Mouse (Mus musculus): ENCODE data around the gene Lamc2. TPM values are rescaled to one million over a fixed set of nuclear protein-coding genes. Genes with fewer than 3 reads are reported as not detected.

The Lamc2 gene
- polyA plus RNA-seq, 1 experiment = 0.94 TPM

DNA sequence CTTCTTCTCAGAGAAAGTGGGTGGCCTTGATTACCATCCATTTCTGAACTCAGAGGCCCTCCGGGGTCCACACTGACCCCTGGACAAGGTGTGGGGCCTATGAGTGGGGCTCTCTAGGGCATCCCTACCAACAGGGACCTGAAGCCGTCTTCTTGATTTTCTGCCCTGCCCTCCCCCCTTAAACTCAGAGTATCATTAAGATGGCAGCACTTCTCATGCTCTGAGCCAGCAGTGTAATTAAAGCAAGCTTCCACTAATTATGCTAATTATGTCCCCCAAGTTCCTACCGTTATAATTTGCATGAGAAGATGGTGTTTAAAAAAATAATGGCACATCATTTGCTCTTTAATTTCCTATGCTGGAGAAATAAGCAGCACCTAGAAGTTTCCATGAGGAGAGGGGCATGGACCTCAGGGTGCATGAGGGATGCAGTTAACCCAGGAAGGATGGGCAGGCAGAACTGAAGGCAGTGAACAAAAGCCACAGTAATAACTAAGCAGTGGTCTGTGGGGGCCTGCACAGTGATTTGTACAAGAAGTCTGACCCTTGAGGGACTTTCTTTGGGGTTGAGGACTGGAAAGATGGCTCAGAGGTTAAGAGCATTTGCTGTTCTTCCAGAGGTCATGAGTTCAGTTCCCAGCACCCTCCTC, 111.0 kb downstream of the Lamc2 start:
- TF ChIP-seq POLR2A (IDR thresholded peaks at IDR 0.05; ENCODE audit: control insufficient read depth, low read depth, low read length) (no peak), CTCF (IDR thresholded peaks at IDR 0.05; ENCODE audit: control insufficient read depth, insufficient read depth, insufficient replicate concordance, low read depth, low read length) (no peak)
- Histone ChIP-seq H3K4me3 (ENCODE audit: control insufficient read depth, low read depth, low read length) (no peak overlapping the region), H3K4me1 (ENCODE audit: control insufficient read depth, insufficient read depth, low read length) (peaks cover 2% of the 10 kb centered on the region; the same call in 1 of the 2 replicates), H3K27me3 (ENCODE audit: control insufficient read depth, insufficient read depth, low read length) (no peaks in the 10 kb centered on the region), H3K27ac (ENCODE audit: control insufficient read depth, insufficient read depth, low read depth, low read length) (no peak overlapping the region), H3K36me3 (ENCODE audit: control insufficient read depth, insufficient read depth, low read length) (no peaks in the 10 kb centered on the region)

DNA sequence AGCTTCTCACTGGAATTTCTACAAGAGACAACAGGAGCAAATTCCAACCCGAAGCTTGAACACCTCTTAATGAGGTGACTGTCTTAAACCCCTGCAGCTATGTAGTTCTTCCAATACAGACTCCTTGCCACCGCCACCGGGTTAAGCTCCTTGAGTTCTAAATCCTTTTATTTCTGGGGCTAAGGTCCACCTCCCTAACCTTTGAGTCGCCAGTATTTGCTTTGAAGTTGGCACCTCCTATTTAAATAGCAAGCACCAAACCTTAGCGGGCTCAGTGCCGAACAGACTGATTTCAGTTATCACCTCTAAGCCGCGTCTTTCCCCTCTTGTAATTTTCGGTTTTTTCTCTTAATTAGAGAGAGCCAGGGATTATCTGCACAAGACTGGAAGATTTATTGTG, 112.8 kb downstream of the Lamc2 start:
- TF ChIP-seq CTCF (IDR thresholded peaks at IDR 0.05; ENCODE audit: control insufficient read depth, insufficient read depth, insufficient replicate concordance, low read depth, low read length) (no peak), POLR2A (IDR thresholded peaks at IDR 0.05; ENCODE audit: control insufficient read depth, low read depth, low read length) (no peak)
- no peaks in the 10 kb centered on the region for H3K27me3 ChIP-seq (ENCODE audit: control insufficient read depth, insufficient read depth, low read length)
- H3K4me1 ChIP-seq (ENCODE audit: control insufficient read depth, insufficient read depth, low read length) = peaks cover 2% of the 10 kb centered on the region; the same call in 1 of the 2 replicates
- H3K27ac ChIP-seq (ENCODE audit: control insufficient read depth, insufficient read depth, low read depth, low read length) = no peak overlapping the region
- H3K4me3 ChIP-seq (ENCODE audit: control insufficient read depth, low read depth, low read length) = no peak overlapping the region
- H3K36me3 ChIP-seq (ENCODE audit: control insufficient read depth, insufficient read depth, low read length) = no peaks in the 10 kb centered on the region

Other genes starting within 250 kb of the Lamc2 start
- 2.8 and 3.2 TPM in 2 replicates for gene Nmnat2, start 231.5 kb downstream of the Lamc2 start, polyA plus RNA-seq (2012; rRNA removed)
- gene Lamc1, start 146.3 kb upstream of the Lamc2 start, polyA plus RNA-seq (2012; rRNA removed) = 6.2 and 7.2 TPM in 2 replicates
- 110 and 111 TPM in 2 replicates for gene Shcbp1l, start 238.7 kb upstream of the Lamc2 start, polyA plus RNA-seq (2012; rRNA removed)